Mouse (Mus musculus) limb, embryonic 14.5 days (tissue): ENCODE data around the gene 4932438H23Rik. TPM values are rescaled to one million over a fixed set of nuclear protein-coding genes. Genes with fewer than 3 reads are reported as not detected.
A peak's percentile ranks its signal among the peaks of the same experiment; 100 is the strongest.

Experiments used
- ATAC-seq: fragments of 200-750 bp; cut with Nextera tagmentation; 2 replicates; pipeline ENCODE4 v1.8.0; 2017; ENCODE audit warnings: low read depth, moderate number of reproducible peaks, moderate TSS enrichment; ENCODE audit not compliant: low FRiP score
- DNase-seq: peaks from one replicate; pipeline ENCODE4 v3.0.0-alpha.2; 2015; ENCODE audit warnings: low spot score
- H3K27ac ChIP-seq: fragments of 300-500 bp; sonication (generic); replicated peaks from 2 replicates; pipeline ENCODE4 v1.5.1; 2014; ENCODE audit warnings: low read depth, mild to moderate bottlenecking, low read length, moderate library complexity, mixed read lengths
- H3K27me3 ChIP-seq: fragments of 300-500 bp; sonication (generic); 2 replicates; pipeline ENCODE4 v1.6.1; 2014; ENCODE audit warnings: low read length, mixed read lengths; ENCODE audit not compliant: control insufficient read depth, insufficient read depth
- H3K36me3 ChIP-seq: fragments of 300-500 bp; sonication (generic); 2 replicates; pipeline ENCODE4 v1.6.1; 2014; ENCODE audit warnings: mild to moderate bottlenecking, low read length, moderate library complexity, mixed read lengths; ENCODE audit not compliant: control insufficient read depth, insufficient read depth
- H3K4me1 ChIP-seq: fragments of 300-500 bp; sonication (generic); 2 replicates; pipeline ENCODE4 v1.6.1; 2014; ENCODE audit warnings: antibody characterized with exemption, low read length, mixed read lengths; ENCODE audit not compliant: control insufficient read depth, insufficient read depth
- H3K4me2 ChIP-seq: fragments of 300-500 bp; sonication (generic); replicated peaks from 2 replicates; pipeline ENCODE4 v1.6.1; 2014; ENCODE audit warnings: low read depth, mild to moderate bottlenecking, low read length, moderate library complexity; ENCODE audit not compliant: severe bottlenecking
- H3K4me3 ChIP-seq: fragments of 300-500 bp; sonication (generic); replicated peaks from 2 replicates; pipeline ENCODE4 v1.5.1; 2014; ENCODE audit warnings: low read length
- H3K9ac ChIP-seq: fragments of 300-500 bp; sonication (generic); 2 replicates; pipeline ENCODE4 v1.6.1; 2014; ENCODE audit warnings: mild to moderate bottlenecking, low read depth, low read length, moderate library complexity; ENCODE audit not compliant: severe bottlenecking
- H3K9me3 ChIP-seq: fragments of 300-500 bp; sonication (generic); 2 replicates; pipeline ENCODE4 v1.6.1; 2016; ENCODE audit warnings: low read length; ENCODE audit not compliant: control insufficient read depth
- POLR2A ChIP-seq: fragments of 200-500 bp; IDR thresholded peaks from 2 replicates; pipeline ENCODE4 v1.8.0; 2012; ENCODE audit warnings: inconsistent platforms, mild to moderate bottlenecking, moderate library complexity, borderline replicate concordance; ENCODE audit not compliant: insufficient read depth, insufficient read length; ENCODE audit errors: extremely low read depth
- WGBS: fragments of 180-500 bp; shearing (Covaris S2); extraction: QIAGEN DNeasy Blood & Tissue Kit; methylation state at CpG from one replicate; pipeline ENCODE4 v1.1.7; 2014; 5-methylcytosine and 5-hydroxymethylcytosine counted together
- polyA plus RNA-seq, 2 experiments: library from polyadenylated mRNA; depleted of rRNA in 1 of 2; stranded (reverse) in 1 of 2; unstranded in 1 of 2; fragments of >200 nt; fragmentation: Nextera tagmentation in 1 of 2; extraction: Ambion mirVana in 1 of 2; gene quantifications; 2 replicates each; pipeline versions ENCODE4 v1.2.1 to v1.2.3; 2012 to 2014

Gene 4932438H23Rik
- polyA plus RNA-seq, 2 experiments = 0.32 to 0.45 TPM

- ATAC-seq (no peak), DNase-seq (no peak)
- Histone ChIP-seq H3K4me2 (no peak overlapping the region), H3K36me3 (peaks cover 64% of the 10 kb centered on the region), H3K27ac (no peak overlapping the region), H3K9ac (no peak overlapping the region), H3K4me1 (peaks cover 4% of the 10 kb centered on the region; the same call in 1 of the 2 replicates), H3K9me3 (no peaks in the 10 kb centered on the region), H3K27me3 (no peaks in the 10 kb centered on the region), H3K4me3 (no peak overlapping the region)
- no peak for TF ChIP-seq POLR2A
- 97% methylated on average over 4 of the region's 4 CpGs for WGBS
Observed at GRCm38 (mm10) chr16:91015761-91016160, 79.2 kb downstream of the 4932438H23Rik start.

GRCm38 (mm10) chr16:91011847-91012246 lies 83.1 kb downstream of the 4932438H23Rik start:
- Histone ChIP-seq H3K4me2 (peak overlapping the region; percentile 72), H3K9ac (no peak overlapping the region), H3K4me1 (peaks cover 4% of the 10 kb centered on the region; the same call in 1 of the 2 replicates), H3K27me3 (no peaks in the 10 kb centered on the region), H3K36me3 (peaks cover 27% of the 10 kb centered on the region), H3K27ac (no peak overlapping the region), H3K9me3 (no peaks in the 10 kb centered on the region), H3K4me3 (peak overlapping the region; percentile 91)
- no peak for TF ChIP-seq POLR2A
- ATAC-seq = no peak
- no peak for DNase-seq
- WGBS = 47% methylated on average over 3 of the region's 3 CpGs

- TF ChIP-seq POLR2A = peak; percentile 70; the same call in 1 of the 2 replicates
- peak; percentile 87 for DNase-seq
- peak within 1 kb of the TSS; percentile 67 for H3K27ac ChIP-seq
- H3K27me3 ChIP-seq = no peaks in the 10 kb centered on the region
- H3K4me1 ChIP-seq = peaks cover 4% of the 10 kb centered on the region; the same call in 1 of the 2 replicates
- H3K4me3 ChIP-seq = peak within 1 kb of the TSS; percentile 91
- peaks cover 27% of the 10 kb centered on the region for H3K36me3 ChIP-seq
- H3K9ac ChIP-seq = peak within 1 kb of the TSS; percentile 75
- H3K9me3 ChIP-seq = no peaks in the 10 kb centered on the region
- ATAC-seq = peak; percentile 96
- H3K4me2 ChIP-seq = peak within 1 kb of the TSS; percentile 72
- under 1% methylated on average over 50 of the region's 66 CpGs for WGBS
Observed at GRCm38 (mm10) chr16:91011021-91011683, 83.8 kb downstream of the 4932438H23Rik start, which contains the start of gene Synj1. Gene Synj1 (minus strand): TSS chr16:91011308.

GRCm38 (mm10) chr16:91010581-91011020 lies 84.3 kb downstream of the 4932438H23Rik start:
- peaks cover 22% of the 10 kb centered on the region for H3K36me3 ChIP-seq
- DNase-seq = no peak
- no peaks in the 10 kb centered on the region for H3K9me3 ChIP-seq
- TF ChIP-seq POLR2A = no peak
- ATAC-seq = no peak; the same call in 1 of the 2 replicates
- H3K4me1 ChIP-seq = peaks cover 4% of the 10 kb centered on the region; the same call in 1 of the 2 replicates
- no peaks in the 10 kb centered on the region for H3K27me3 ChIP-seq
- peak overlapping the region; percentile 72 for H3K4me2 ChIP-seq
- 2% methylated on average over 30 of the region's 42 CpGs for WGBS
- H3K4me3 ChIP-seq = peak overlapping the region; percentile 91
- H3K9ac ChIP-seq = peak overlapping the region; percentile 75
- H3K27ac ChIP-seq = peak overlapping the region; percentile 67

- DNase-seq = no peak
- Histone ChIP-seq H3K27ac (no peak overlapping the region), H3K9ac (peak overlapping the region; percentile 75)
Observed at GRCm38 (mm10) chr16:91009942-91010529, 84.9 kb downstream of the 4932438H23Rik start.

More at GRCm38 (mm10) chr16:91009942-91010529, 84.9 kb downstream of the 4932438H23Rik start:
- H3K9me3 ChIP-seq = no peaks in the 10 kb centered on the region
- H3K4me3 ChIP-seq = peak overlapping the region; percentile 91
- ATAC-seq = no peak
- H3K4me2 ChIP-seq = peak overlapping the region; percentile 72
- WGBS = 1% methylated on average over 19 of the region's 19 CpGs
- H3K4me1 ChIP-seq = peaks cover 4% of the 10 kb centered on the region; the same call in 1 of the 2 replicates
- no peak for TF ChIP-seq POLR2A
- H3K36me3 ChIP-seq = peaks cover 16% of the 10 kb centered on the region
- H3K27me3 ChIP-seq = no peaks in the 10 kb centered on the region
